Mouse (Mus musculus) C2C12 (cell line): ENCODE results near the gene Myh7. TPM values are rescaled to one million over a fixed set of nuclear protein-coding genes. Genes with fewer than 3 reads are reported as not detected.
"Not testable (repeated sequence)": the region's sequence is repeated elsewhere in the genome, so short reads cannot be mapped to it uniquely, and the experiment has no call there.

Experiments used
- H3K27me3 ChIP-seq: one replicate; pipeline ENCODE4 v1.6.1; 2011; ENCODE audit not compliant: control insufficient read depth, insufficient read depth, insufficient read length
- H3K36me3 ChIP-seq: one replicate; pipeline ENCODE4 v1.6.1; 2011; ENCODE audit not compliant: control insufficient read depth, insufficient read depth
- H3K4me3 ChIP-seq: one replicate; pipeline ENCODE4 v1.5.1; 2011; ENCODE audit warnings: mild to moderate bottlenecking, control low read depth; ENCODE audit not compliant: poor library complexity, insufficient read depth, severe bottlenecking
- H3K79me2 ChIP-seq: one replicate; pipeline ENCODE4 v1.6.1; 2011; ENCODE audit not compliant: control insufficient read depth, insufficient read depth
- H3K79me3 ChIP-seq: one replicate; pipeline ENCODE4 v1.6.1; 2011; ENCODE audit warnings: low read depth, control low read depth
- H3ac ChIP-seq: one replicate; pipeline ENCODE3; 2011; ENCODE audit warnings: low read depth; ENCODE audit not compliant: control insufficient read depth, insufficient read length
- CEBPB ChIP-seq: IDR thresholded peaks from one replicate; pipeline ENCODE4 v1.6.1; 2011; ENCODE audit warnings: low read depth, mild to moderate bottlenecking, control low read depth, moderate library complexity
- CTCF ChIP-seq: IDR thresholded peaks from one replicate; pipeline ENCODE4 v1.5.1; 2011; ENCODE audit not compliant: control insufficient read depth, insufficient read depth, insufficient read length
- FOSL1 ChIP-seq: IDR thresholded peaks from one replicate; pipeline ENCODE4 v1.8.0; 2011; ENCODE audit warnings: mild to moderate bottlenecking, low read length; ENCODE audit not compliant: poor library complexity, insufficient read depth, severe bottlenecking
- MAX ChIP-seq: IDR thresholded peaks from one replicate; pipeline ENCODE4 v1.6.1; 2011; ENCODE audit warnings: mild to moderate bottlenecking, control low read depth
- MYOD1 ChIP-seq: IDR thresholded peaks from one replicate; pipeline ENCODE4 v1.6.1; 2011; ENCODE audit warnings: low read depth; ENCODE audit not compliant: control insufficient read depth, insufficient read length
- MYOG ChIP-seq: IDR thresholded peaks from one replicate; pipeline ENCODE4 v1.6.1; 2011; ENCODE audit not compliant: control insufficient read depth, insufficient read length; ENCODE audit errors: extremely low read depth
- USF1 ChIP-seq: IDR thresholded peaks from one replicate; pipeline ENCODE4 v1.6.1; 2011; ENCODE audit warnings: low read depth, mild to moderate bottlenecking, control low read depth, moderate library complexity
- polyA plus RNA-seq: library from polyadenylated mRNA; unstranded; fragments of >200 nt; fragmentation: generic; extraction: Trizol; gene quantifications from one replicate; pipeline ENCODE4 v1.2.1, GENCODE M21; 2012; ENCODE audit warnings: missing spikeins

Myh7 gene
- polyA plus RNA-seq, 1 experiment = 0.11 TPM

DNA sequence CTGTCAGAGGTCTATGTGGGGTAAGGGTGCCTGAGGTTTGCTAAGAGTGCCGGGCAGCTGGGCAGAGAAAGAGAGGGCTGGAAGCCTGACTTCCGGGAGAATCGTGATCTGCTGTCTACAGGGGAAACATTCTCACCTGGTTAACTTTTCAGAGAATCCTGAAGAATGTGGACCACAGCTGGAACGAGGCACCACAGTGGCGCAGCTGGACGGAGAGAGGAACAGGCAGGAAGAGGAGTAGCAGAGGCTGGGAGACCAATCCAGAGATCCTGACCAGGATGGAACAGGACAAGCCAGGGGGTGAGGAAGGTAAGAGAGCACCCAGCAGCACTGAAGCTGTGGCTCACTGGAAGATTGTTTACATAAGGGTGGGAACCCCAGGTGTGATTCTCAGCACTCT, 28.8 kb downstream of the Myh7 start:
- Histone ChIP-seq H3K79me2 (no peaks in the 10 kb centered on the region), H3K27me3 (peaks cover 61% of the 10 kb centered on the region), H3ac (no peak overlapping the region), H3K4me3 (no peak overlapping the region), H3K36me3 (no peaks in the 10 kb centered on the region), H3K79me3 (no peaks in the 10 kb centered on the region)
- TF ChIP-seq MYOG (no peak), FOSL1 (no peak), MYOD1 (no peak), CEBPB (no peak), MAX (no peak), CTCF (no peak), USF1 (no peak)

DNA sequence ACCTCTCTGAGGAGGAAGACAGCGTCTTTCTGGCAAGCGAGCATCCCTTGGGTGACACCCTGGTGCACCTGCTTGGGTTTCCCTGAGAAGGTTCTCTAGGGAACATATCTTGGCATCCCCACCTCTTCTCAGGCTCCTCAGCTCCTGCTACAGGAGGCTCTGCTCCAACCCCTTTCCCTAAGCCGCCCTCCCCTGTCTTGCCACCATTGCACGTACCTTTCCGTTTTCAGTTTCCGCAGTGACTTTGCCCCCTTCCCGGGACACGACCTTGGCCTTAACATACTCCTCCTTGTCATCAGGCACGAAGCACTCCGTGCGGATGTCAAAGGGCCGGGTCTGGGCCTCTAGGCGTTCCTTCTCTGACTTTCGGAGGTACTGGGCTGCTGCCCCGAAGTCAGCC, 29.4 kb downstream of the Myh7 start:
- H3K36me3 ChIP-seq = no peaks in the 10 kb centered on the region
- peaks cover 55% of the 10 kb centered on the region for H3K27me3 ChIP-seq

DNA sequence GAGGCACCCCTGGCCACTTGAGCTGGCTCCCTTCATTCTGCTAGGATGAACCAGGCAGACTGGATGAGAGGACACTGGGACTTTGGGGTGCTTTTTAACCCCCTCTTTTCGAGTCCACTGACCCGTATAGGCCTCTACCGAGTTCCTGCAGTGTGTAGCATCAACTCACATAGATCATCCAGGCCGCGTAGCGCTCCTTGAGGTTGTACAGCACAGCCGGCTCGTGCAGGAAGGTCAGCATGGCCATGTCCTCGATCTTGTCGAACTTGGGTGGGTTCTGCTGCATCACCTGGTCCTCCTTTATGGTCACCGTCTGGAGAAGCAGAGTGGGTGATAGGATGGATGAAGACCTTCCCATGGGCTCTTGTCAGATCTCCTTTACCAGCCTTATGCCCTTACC, 30.7 kb downstream of the Myh7 start:
- no peak for TF ChIP-seq USF1
- peaks cover 55% of the 10 kb centered on the region for H3K27me3 ChIP-seq
- no peaks in the 10 kb centered on the region for H3K79me2 ChIP-seq
- H3ac ChIP-seq = no peak overlapping the region
- H3K36me3 ChIP-seq = no peaks in the 10 kb centered on the region
- H3K4me3 ChIP-seq = no peak overlapping the region
- no peaks in the 10 kb centered on the region for H3K79me3 ChIP-seq

More for the DNA sequence above, 29.4 kb downstream of the Myh7 start:
- no peak overlapping the region for H3ac ChIP-seq
- no peaks in the 10 kb centered on the region for H3K79me2 ChIP-seq
- H3K4me3 ChIP-seq = no peak overlapping the region
- no peaks in the 10 kb centered on the region for H3K79me3 ChIP-seq
- TF ChIP-seq MAX = no peak
- no peak for TF ChIP-seq MYOD1
- no peak for TF ChIP-seq USF1
- TF ChIP-seq CEBPB = no peak
- TF ChIP-seq MYOG = no peak
- no peak for TF ChIP-seq FOSL1
- no peak for TF ChIP-seq CTCF

DNA sequence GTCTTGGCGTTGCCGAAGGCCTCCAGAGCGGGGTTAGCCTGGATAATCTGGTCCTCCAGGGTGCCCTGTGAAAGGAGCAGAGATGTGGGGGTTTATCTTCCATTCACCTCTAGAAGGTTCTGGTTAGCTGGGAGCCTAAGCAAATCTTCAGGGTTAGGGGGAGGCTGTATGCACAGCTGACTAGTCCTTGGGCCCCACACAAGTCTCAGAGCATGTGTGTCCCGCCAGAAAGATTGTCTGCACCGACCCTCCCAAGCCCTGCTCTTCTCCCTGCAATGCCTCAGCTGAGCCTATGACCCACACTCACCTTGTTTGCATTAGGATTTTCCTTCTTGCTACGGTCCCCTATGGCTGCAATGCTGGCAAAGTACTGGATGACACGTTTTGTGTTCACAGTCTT, 31.7 kb downstream of the Myh7 start:
- TF ChIP-seq CEBPB = no peak
- no peak for TF ChIP-seq MYOD1
- no peak for TF ChIP-seq CTCF
- TF ChIP-seq USF1 = no peak
- TF ChIP-seq MYOG = no peak
- no peak for TF ChIP-seq MAX
- TF ChIP-seq FOSL1 = no peak
- no peaks in the 10 kb centered on the region for H3K79me2 ChIP-seq
- H3K36me3 ChIP-seq = no peaks in the 10 kb centered on the region
- no peak overlapping the region for H3ac ChIP-seq
- peaks cover 56% of the 10 kb centered on the region for H3K27me3 ChIP-seq
- H3K79me3 ChIP-seq = no peaks in the 10 kb centered on the region
- H3K4me3 ChIP-seq = no peak overlapping the region

DNA sequence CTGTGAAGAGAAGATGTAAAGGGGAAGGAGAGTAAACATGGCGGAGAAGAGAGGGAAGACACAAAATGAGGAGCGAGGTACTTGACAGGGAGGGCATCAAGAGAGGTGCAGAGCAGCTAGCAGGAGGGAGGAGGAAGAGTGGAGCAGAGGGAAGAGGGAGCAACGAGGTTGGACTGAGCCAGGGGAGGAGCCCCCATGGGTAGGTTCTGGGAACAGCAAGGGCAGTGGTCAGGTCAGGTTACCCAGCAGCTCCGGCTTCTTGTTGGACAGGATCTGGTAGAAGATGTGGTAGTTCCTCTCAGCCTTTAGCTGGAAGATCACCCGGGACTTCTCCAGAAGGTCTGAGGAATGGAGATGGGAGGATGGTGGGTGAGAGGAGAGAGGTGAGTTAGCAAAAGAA, 32.9 kb downstream of the Myh7 start:
- Histone ChIP-seq H3K4me3 (no peak overlapping the region), H3K79me2 (no peaks in the 10 kb centered on the region), H3K36me3 (no peaks in the 10 kb centered on the region), H3K79me3 (no peaks in the 10 kb centered on the region), H3K27me3 (peaks cover 56% of the 10 kb centered on the region), H3ac (no peak overlapping the region)
- no peak for TF ChIP-seq CEBPB
- no peak for TF ChIP-seq CTCF
- TF ChIP-seq MYOD1 = no peak
- TF ChIP-seq MAX = no peak
- TF ChIP-seq MYOG = no peak
- TF ChIP-seq FOSL1 = no peak
- no peak for TF ChIP-seq USF1

DNA sequence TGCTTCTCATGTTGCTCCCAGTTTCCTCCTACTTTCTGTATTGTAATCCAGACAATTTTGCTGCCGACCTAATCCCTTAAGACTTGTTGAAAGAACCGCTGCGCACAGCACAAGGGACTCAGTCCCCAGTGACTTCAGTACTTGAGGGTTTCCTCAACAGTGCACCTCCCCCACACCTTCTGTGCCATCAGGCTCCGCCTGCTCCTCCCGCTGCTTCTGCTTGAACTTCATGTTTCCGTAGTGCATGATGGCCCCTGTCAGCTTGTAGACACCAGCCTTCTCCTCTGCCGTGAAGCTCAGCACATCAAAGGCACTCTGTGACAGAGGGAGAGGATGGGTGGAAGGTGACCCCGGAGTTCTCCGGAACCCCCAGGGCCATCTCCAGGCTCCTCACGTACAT, 33.7 kb downstream of the Myh7 start:
- no peak for TF ChIP-seq USF1
- no peak for TF ChIP-seq CEBPB
- TF ChIP-seq CTCF = no peak
- no peak for TF ChIP-seq MYOD1

DNA sequence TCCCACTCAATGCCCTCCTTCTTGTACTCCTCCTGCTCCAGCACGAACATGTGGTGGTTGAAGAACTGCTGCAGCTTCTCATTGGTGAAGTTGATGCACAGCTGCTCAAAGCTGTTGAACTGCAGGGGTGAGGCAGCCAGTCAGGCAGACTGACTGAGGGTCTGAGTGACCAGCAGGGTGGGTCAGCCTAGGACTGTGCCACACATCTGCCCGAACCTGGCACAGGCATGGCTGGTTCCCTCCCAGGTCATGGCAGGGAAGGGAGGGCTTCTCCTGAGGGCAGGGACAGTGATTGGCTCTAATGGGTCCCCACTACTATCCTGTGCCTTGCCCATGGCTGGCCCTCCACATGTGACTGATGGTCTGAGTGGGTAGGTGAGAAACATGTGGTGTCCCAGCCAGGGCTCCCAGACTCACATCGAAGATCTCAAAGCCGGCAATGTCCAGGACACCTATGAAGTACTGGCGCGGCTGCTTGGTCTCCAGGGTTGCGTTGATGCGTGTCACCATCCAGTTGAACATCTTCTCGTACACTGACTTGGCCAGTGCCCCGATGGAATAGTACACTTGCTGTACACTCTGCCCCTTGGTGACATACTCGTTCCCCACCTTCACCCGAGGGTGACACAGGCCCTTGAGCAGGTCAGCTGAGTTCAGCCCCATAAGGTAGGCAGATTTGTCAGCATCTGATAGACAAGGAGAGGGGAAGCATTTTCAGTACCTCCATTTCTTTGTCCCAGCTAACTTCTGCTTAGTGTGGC, 34.4 kb downstream of the Myh7 start:
- not testable (repeated sequence) for H3K79me2 ChIP-seq, H3ac ChIP-seq, H3K79me3 ChIP-seq, H3K36me3 ChIP-seq, H3K4me3 ChIP-seq
- H3K27me3 ChIP-seq = peaks cover 50% of the 10 kb centered on the region

More for the DNA sequence above, 33.7 kb downstream of the Myh7 start:
- Histone ChIP-seq H3K27me3 (peaks cover 53% of the 10 kb centered on the region), H3K79me2 (no peaks in the 10 kb centered on the region), H3ac (no peak overlapping the region), H3K4me3 (no peak overlapping the region), H3K79me3 (no peaks in the 10 kb centered on the region), H3K36me3 (no peaks in the 10 kb centered on the region)
